Mouse (Mus musculus): ENCODE results near the gene Lrrc51.
"Not testable (repeated sequence)": the region's sequence is repeated elsewhere in the genome, so short reads cannot be mapped to it uniquely, and the experiment has no call there.

Lrrc51 gene

GRCm38 (mm10) chr7:101936996-101937395, 3.3 kb upstream of the Lrrc51 start:
- DNase-seq: peak; percentile 34

- DNase-seq: no peak
Observed at GRCm38 (mm10) chr7:101935957-101936356, 2.3 kb upstream of the Lrrc51 start.

- DNase-seq: no peak
Observed at GRCm38 (mm10) chr7:101933300-101933699, 395 bp downstream of the Lrrc51 start.

- DNase-seq: no peak
Observed at GRCm38 (mm10) chr7:101932551-101932950, 1.1 kb downstream of the Lrrc51 start.

GRCm38 (mm10) chr7:101928093-101928492, 5.6 kb downstream of the Lrrc51 start:
- no peak for DNase-seq

GRCm38 (mm10) chr7:101925892-101926291, 7.8 kb downstream of the Lrrc51 start:
- not testable (repeated sequence) for DNase-seq

- peak; percentile 63 for DNase-seq
Observed at GRCm38 (mm10) chr7:101918071-101918470, 15.6 kb downstream of the Lrrc51 start.

GRCm38 (mm10) chr7:101911982-101912381, 21.7 kb downstream of the Lrrc51 start:
- DNase-seq: no peak

- no peak for DNase-seq
Observed at GRCm38 (mm10) chr7:101910138-101910537, 23.6 kb downstream of the Lrrc51 start.

GRCm38 (mm10) chr7:101908367-101908766, 25.3 kb downstream of the Lrrc51 start:
- DNase-seq: no peak

GRCm38 (mm10) chr7:101906696-101907095, 27.0 kb downstream of the Lrrc51 start:
- DNase-seq: no peak

- no peak for DNase-seq
Observed at GRCm38 (mm10) chr7:101906287-101906681, 27.4 kb downstream of the Lrrc51 start, which contains the start of gene Tomt. Tomt (minus strand) TSS chr7:101906359.

- peak; percentile 99 for DNase-seq
Observed at GRCm38 (mm10) chr7:101905561-101906286, 28.0 kb downstream of the Lrrc51 start, which contains the start of gene Lamtor1. Lamtor1 (plus strand) TSS chr7:101905904.

- DNase-seq: no peak
Observed at GRCm38 (mm10) chr7:101902846-101903245, 30.8 kb downstream of the Lrrc51 start.

- DNase-seq: no peak
Observed at GRCm38 (mm10) chr7:101901969-101902368, 31.7 kb downstream of the Lrrc51 start.

- no peak for DNase-seq
Observed at GRCm38 (mm10) chr7:101900331-101901097, 33.2 kb downstream of the Lrrc51 start.

GRCm38 (mm10) chr7:101896104-101897066, 37.3 kb downstream of the Lrrc51 start:
- DNase-seq: peak; percentile 95

- DNase-seq: no peak
Observed at GRCm38 (mm10) chr7:101895695-101896094, 38.0 kb downstream of the Lrrc51 start.

- DNase-seq: no peak
Observed at GRCm38 (mm10) chr7:101888460-101888859, 45.2 kb downstream of the Lrrc51 start.

GRCm38 (mm10) chr7:101886274-101886673, 47.4 kb downstream of the Lrrc51 start:
- DNase-seq: no peak

- no peak for DNase-seq
Observed at GRCm38 (mm10) chr7:101884160-101884559, 49.5 kb downstream of the Lrrc51 start.

- no peak for DNase-seq
Observed at GRCm38 (mm10) chr7:101882413-101883154, 51.1 kb downstream of the Lrrc51 start.

All from cerebellum, adult 8-10 months (tissue).